Mouse (Mus musculus) cerebellum, adult 9-11 months (tissue): Measurements from ENCODE around the gene Rab42.

Experiments
- DNase-seq: peaks from one replicate; pipeline ENCODE4 v3.0.0; 2022

Rab42 gene

GRCm38 (mm10) chr4:132268871-132269739 lies 34.1 kb downstream of the Rab42 start:
- no peak for DNase-seq

- DNase-seq: no peak
Measured at GRCm38 (mm10) chr4:132266835-132267349, 36.3 kb downstream of the Rab42 start.

GRCm38 (mm10) chr4:132263313-132263712 lies 39.9 kb downstream of the Rab42 start:
- DNase-seq: no peak

- DNase-seq: no peak
Measured at GRCm38 (mm10) chr4:132262358-132262616, 40.9 kb downstream of the Rab42 start.

GRCm38 (mm10) chr4:132261514-132262357 lies 41.4 kb downstream of the Rab42 start, which contains the start of gene Gmeb1:
Gene Gmeb1, minus strand, starts transcription at chr4:132261602.
- DNase-seq: peak; percentile 84

- peak; percentile 59 for DNase-seq
Measured at GRCm38 (mm10) chr4:132260404-132261379, 42.5 kb downstream of the Rab42 start.

GRCm38 (mm10) chr4:132259248-132259647 lies 43.9 kb downstream of the Rab42 start:
- DNase-seq: no peak

- no peak for DNase-seq
Measured at GRCm38 (mm10) chr4:132256384-132256783, 46.8 kb downstream of the Rab42 start.

- no peak for DNase-seq
Measured at GRCm38 (mm10) chr4:132254986-132255385, 48.2 kb downstream of the Rab42 start.

GRCm38 (mm10) chr4:132253622-132254021 lies 49.6 kb downstream of the Rab42 start:
- DNase-seq: no peak

- no peak for DNase-seq
Measured at GRCm38 (mm10) chr4:132253128-132253527, 50.1 kb downstream of the Rab42 start.
